Mouse (Mus musculus): ENCODE results near the gene Brca2. TPM values are rescaled to one million over a fixed set of nuclear protein-coding genes. Genes with fewer than 3 reads are reported as not detected.

The Brca2 gene
- polyA plus RNA-seq, 1 experiment from 2014 or later = 5.3 TPM

GRCm38 (mm10) chr5:150495792-150496191, 26.6 kb upstream of the Brca2 start:
- TF ChIP-seq CTCF (IDR thresholded peaks at IDR 0.05) (peak; percentile 83), EP300 (IDR thresholded peaks at IDR 0.05) (no peak)
- no peak for ATAC-seq
- H3K4me1 ChIP-seq (ENCODE audit: insufficient read depth, low read depth, low read length) = no peaks in the 10 kb centered on the region
- 55% methylated on average over 6 of the region's 6 CpGs for WGBS
- no peak overlapping the region for H3K27ac ChIP-seq (ENCODE audit: low read length)
- H3K4me2 ChIP-seq (replicated peaks; ENCODE audit: low read depth, low read length) = no peak overlapping the region
- peaks cover 6% of the 10 kb centered on the region; the same call in 1 of the 2 replicates for H3K36me3 ChIP-seq (ENCODE audit: insufficient read depth, low read length)
- H3K9ac ChIP-seq (replicated peaks; ENCODE audit: low read depth) = no peak overlapping the region
- H3K9me3 ChIP-seq (ENCODE audit: low read length) = no peaks in the 10 kb centered on the region
- peak; percentile 26 for DNase-seq (ENCODE audit: low spot score)
- H3K4me3 ChIP-seq (ENCODE audit: low read depth, low read length) = no peak overlapping the region
- H3K27me3 ChIP-seq (replicated peaks; ENCODE audit: insufficient read depth, low read length) = no peaks in the 10 kb centered on the region

DNA sequence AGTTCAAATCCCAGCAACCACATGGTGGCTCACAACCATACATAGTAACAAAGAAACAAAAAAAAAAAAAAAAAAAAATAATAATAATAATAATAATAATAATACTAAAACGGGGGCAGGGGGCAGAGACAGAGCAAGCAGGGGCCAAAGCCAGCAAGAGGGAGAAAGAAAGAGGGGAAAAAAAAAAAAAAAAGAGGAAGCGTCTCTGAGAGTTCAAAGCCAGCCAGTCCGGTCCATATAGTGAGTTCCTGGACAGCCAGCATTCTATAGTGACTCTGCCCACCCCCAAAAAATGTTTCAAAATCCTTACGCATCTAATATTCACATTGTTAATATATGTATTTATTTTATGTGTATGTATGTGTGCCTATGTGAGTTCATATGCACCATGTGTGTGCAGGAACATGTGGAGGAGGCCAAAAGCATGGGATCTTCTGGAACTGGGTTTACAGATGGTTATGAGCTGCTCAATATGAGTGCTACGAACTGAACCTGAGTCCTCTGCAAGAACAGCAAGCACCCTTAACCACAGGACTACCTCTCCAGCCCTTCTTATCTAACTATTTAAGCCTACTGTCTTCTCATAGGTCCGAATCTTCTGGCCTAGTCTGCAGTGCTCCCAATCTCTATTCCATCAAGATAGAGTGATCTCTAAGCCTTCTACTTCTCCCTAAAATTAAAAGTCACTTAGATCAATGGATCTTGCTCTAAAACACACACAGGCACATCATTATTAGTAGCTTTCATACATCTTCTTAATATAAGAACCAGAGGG, 11.8 kb upstream of the Brca2 start:
- no peaks in the 10 kb centered on the region for H3K4me1 ChIP-seq (ENCODE audit: insufficient read depth, low read depth, low read length)
- TF ChIP-seq EP300 (IDR thresholded peaks at IDR 0.05) = no peak
- TF ChIP-seq CTCF (IDR thresholded peaks at IDR 0.05) = no peak
- no peaks in the 10 kb centered on the region for H3K36me3 ChIP-seq (ENCODE audit: insufficient read depth, low read length)
- 80% methylated on average over 6 of the region's 6 CpGs for WGBS
- H3K9me3 ChIP-seq (ENCODE audit: low read length) = no peaks in the 10 kb centered on the region
- DNase-seq (ENCODE audit: low spot score) (no peak), ATAC-seq (no peak)
- H3K4me2 ChIP-seq (replicated peaks; ENCODE audit: low read depth, low read length) = no peak overlapping the region
- H3K4me3 ChIP-seq (ENCODE audit: low read depth, low read length) = no peak overlapping the region
- no peak overlapping the region for H3K9ac ChIP-seq (replicated peaks; ENCODE audit: low read depth)
- no peak overlapping the region for H3K27ac ChIP-seq (ENCODE audit: low read length)
- H3K27me3 ChIP-seq (replicated peaks; ENCODE audit: insufficient read depth, low read length) = no peaks in the 10 kb centered on the region

- H3K27ac ChIP-seq (ENCODE audit: low read length) = no peak overlapping the region
- H3K27me3 ChIP-seq (replicated peaks; ENCODE audit: insufficient read depth, low read length) = no peaks in the 10 kb centered on the region
- 72% methylated on average over 4 of the region's 4 CpGs for WGBS
- no peaks in the 10 kb centered on the region for H3K9me3 ChIP-seq (ENCODE audit: low read length)
- H3K4me1 ChIP-seq (ENCODE audit: insufficient read depth, low read depth, low read length) = no peaks in the 10 kb centered on the region
- ATAC-seq (no peak), DNase-seq (ENCODE audit: low spot score) (no peak)
- TF ChIP-seq EP300 (IDR thresholded peaks at IDR 0.05) = no peak
- TF ChIP-seq CTCF (IDR thresholded peaks at IDR 0.05) = no peak
- no peak overlapping the region for H3K4me3 ChIP-seq (ENCODE audit: low read depth, low read length)
- H3K36me3 ChIP-seq (ENCODE audit: insufficient read depth, low read length) = no peaks in the 10 kb centered on the region
- no peak overlapping the region for H3K9ac ChIP-seq (replicated peaks; ENCODE audit: low read depth)
- H3K4me2 ChIP-seq (replicated peaks; ENCODE audit: low read depth, low read length) = no peak overlapping the region
Observed at GRCm38 (mm10) chr5:150513264-150513663, 9.2 kb upstream of the Brca2 start.

DNA sequence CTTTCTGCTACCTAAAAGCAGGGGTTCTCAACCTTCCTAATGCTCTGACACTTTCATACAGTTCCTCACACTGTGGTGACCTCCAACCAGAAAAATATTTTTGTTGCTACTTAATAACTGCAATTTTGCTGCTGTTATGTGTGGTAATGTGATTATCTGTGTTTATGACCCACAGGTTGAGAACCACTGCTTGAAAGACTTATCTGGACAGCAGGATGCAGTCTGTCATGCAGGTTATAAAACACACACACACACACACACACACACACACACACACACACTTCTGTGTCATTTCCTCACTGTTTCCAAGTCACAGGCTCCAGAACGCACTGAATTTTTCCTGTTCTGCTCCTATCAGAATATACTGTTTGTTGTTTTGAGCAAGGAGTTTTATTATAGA, 8.4 kb upstream of the Brca2 start:
- Histone ChIP-seq H3K9ac (replicated peaks; ENCODE audit: low read depth) (no peak overlapping the region), H3K9me3 (ENCODE audit: low read length) (no peaks in the 10 kb centered on the region), H3K36me3 (ENCODE audit: insufficient read depth, low read length) (no peaks in the 10 kb centered on the region), H3K27me3 (replicated peaks; ENCODE audit: insufficient read depth, low read length) (no peaks in the 10 kb centered on the region), H3K4me2 (replicated peaks; ENCODE audit: low read depth, low read length) (no peak overlapping the region), H3K27ac (ENCODE audit: low read length) (no peak overlapping the region), H3K4me1 (ENCODE audit: insufficient read depth, low read depth, low read length) (no peaks in the 10 kb centered on the region), H3K4me3 (ENCODE audit: low read depth, low read length) (no peak overlapping the region)
- TF ChIP-seq CTCF (IDR thresholded peaks at IDR 0.05) = no peak
- no peak for TF ChIP-seq EP300 (IDR thresholded peaks at IDR 0.05)
- ATAC-seq (no peak), DNase-seq (ENCODE audit: low spot score) (no peak)
- WGBS = 79% methylated on average over 1 of the region's 1 CpGs

GRCm38 (mm10) chr5:150518064-150518463, 4.4 kb upstream of the Brca2 start, which contains the start of gene Zar1l:
Gene Zar1l (minus strand): TSS chr5:150518164.
- H3K9me3 ChIP-seq (ENCODE audit: low read length) = no peaks in the 10 kb centered on the region
- no peaks in the 10 kb centered on the region for H3K4me1 ChIP-seq (ENCODE audit: insufficient read depth, low read depth, low read length)
- WGBS = 68% methylated on average over 4 of the region's 4 CpGs
- no peak within 1 kb of the TSS for H3K27ac ChIP-seq (ENCODE audit: low read length)
- H3K36me3 ChIP-seq (ENCODE audit: insufficient read depth, low read length) = no peaks in the 10 kb centered on the region
- ATAC-seq (no peak), DNase-seq (ENCODE audit: low spot score) (no peak)
- TF ChIP-seq CTCF (IDR thresholded peaks at IDR 0.05) (no peak), EP300 (IDR thresholded peaks at IDR 0.05) (no peak)
- no peaks in the 10 kb centered on the region for H3K27me3 ChIP-seq (replicated peaks; ENCODE audit: insufficient read depth, low read length)
- H3K4me3 ChIP-seq (ENCODE audit: low read depth, low read length) = no peak within 1 kb of the TSS
- no peak within 1 kb of the TSS for H3K4me2 ChIP-seq (replicated peaks; ENCODE audit: low read depth, low read length)
- H3K9ac ChIP-seq (replicated peaks; ENCODE audit: low read depth) = no peak within 1 kb of the TSS

DNA sequence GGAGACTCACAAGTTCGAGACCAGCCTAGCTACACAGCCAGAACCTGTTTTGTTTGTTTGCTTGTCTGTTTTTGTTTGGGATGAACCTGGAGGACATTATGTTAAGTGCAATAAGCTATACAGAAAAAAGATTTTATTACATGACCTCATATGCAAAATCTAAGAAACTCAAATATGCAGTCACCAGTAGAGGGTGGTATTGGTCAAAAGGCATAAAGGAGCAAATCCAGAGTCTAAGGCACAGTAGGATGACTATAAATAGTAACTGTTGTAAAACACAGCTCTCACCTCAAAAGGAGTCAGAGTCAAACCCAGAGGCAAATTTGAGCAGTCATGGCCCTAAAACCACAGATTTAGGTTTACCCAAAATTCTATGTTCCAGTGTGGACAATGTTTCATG, 2.9 kb upstream of the Brca2 start:
- no peak overlapping the region for H3K4me3 ChIP-seq (ENCODE audit: low read depth, low read length)
- no peak overlapping the region for H3K4me2 ChIP-seq (replicated peaks; ENCODE audit: low read depth, low read length)
- no peaks in the 10 kb centered on the region for H3K4me1 ChIP-seq (ENCODE audit: insufficient read depth, low read depth, low read length)
- no peaks in the 10 kb centered on the region for H3K9me3 ChIP-seq (ENCODE audit: low read length)
- H3K9ac ChIP-seq (replicated peaks; ENCODE audit: low read depth) = no peak overlapping the region
- no peak overlapping the region for H3K27ac ChIP-seq (ENCODE audit: low read length)
- H3K27me3 ChIP-seq (replicated peaks; ENCODE audit: insufficient read depth, low read length) = no peaks in the 10 kb centered on the region
- H3K36me3 ChIP-seq (ENCODE audit: insufficient read depth, low read length) = no peaks in the 10 kb centered on the region
- WGBS = 89% methylated on average over 1 of the region's 1 CpGs
- DNase-seq (ENCODE audit: low spot score) (peak; percentile 75), ATAC-seq (no peak)
- TF ChIP-seq CTCF (IDR thresholded peaks at IDR 0.05) (peak; percentile 70), EP300 (IDR thresholded peaks at IDR 0.05) (no peak)

All from lung, postnatal 0 days (tissue).